Mouse (Mus musculus) heart, postnatal 25 days (tissue): ENCODE data around the gene Acsl1. TPM values are rescaled to one million over a fixed set of nuclear protein-coding genes. Genes with fewer than 3 reads are reported as not detected.

Experiments used
- total RNA-seq, 2 experiments: library from RNA; stranded (reverse); gene quantifications; 2 replicates each; pipeline ENCODE4 v1.2.3; 2021

Gene Acsl1
- total RNA-seq, 2 experiments from 2014 or later = 842 to 883 TPM

Other genes starting within 250 kb of the Acsl1 start
- gene Helt, start 176.4 kb upstream of the Acsl1 start, total RNA-seq = 1 to 10 TPM; 1.6 to 2.2 TPM
- under 1 TPM; 0.65 to 0.67 TPM for gene Cenpu, start 81.0 kb downstream of the Acsl1 start, total RNA-seq
- 1 to 10 TPM; 1.9 to 2.4 TPM for gene Primpol, start 146.2 kb downstream of the Acsl1 start, total RNA-seq
- 1 to 10 TPM; 4.0 to 4.4 TPM for gene Casp3, start 146.3 kb downstream of the Acsl1 start, total RNA-seq